Mouse (Mus musculus) liver, embryonic 14.5 days (tissue): ENCODE measurements around the gene Ehd2. TPM values are rescaled to one million over a fixed set of nuclear protein-coding genes. Genes with fewer than 3 reads are reported as not detected.

Experiments used
- ATAC-seq: fragments of 200-750 bp; cut with Nextera tagmentation; 2 replicates; pipeline ENCODE4 v1.8.0; 2017; ENCODE audit warnings: moderate number of reproducible peaks, mild to moderate bottlenecking, moderate library complexity; ENCODE audit not compliant: insufficient read depth
- DNase-seq, 3 experiments: peaks; one replicate each; pipeline ENCODE4 v3.0.0-alpha.2; 2012 to 2013; ENCODE audit warnings: low read depth in 3 of 3, low spot score in 3 of 3
- H3K27ac ChIP-seq: fragments of 300-500 bp; sonication (generic); 2 replicates; pipeline ENCODE4 v1.5.1; 2014; ENCODE audit warnings: moderate library complexity, mild to moderate bottlenecking, control low read depth, inconsistent platforms
- H3K27me3 ChIP-seq: fragments of 300-500 bp; sonication (generic); 2 replicates; pipeline ENCODE4 v1.6.1; 2014; ENCODE audit warnings: mild to moderate bottlenecking, low read length, moderate library complexity; ENCODE audit not compliant: control insufficient read depth, insufficient read depth
- H3K36me3 ChIP-seq: fragments of 300-500 bp; sonication (generic); replicated peaks from 2 replicates; pipeline ENCODE4 v1.6.1; 2014; ENCODE audit warnings: low read depth; ENCODE audit not compliant: control insufficient read depth, insufficient read depth
- H3K4me1 ChIP-seq, 2 experiments: fragments of 200-500 bp in 1 of 2; fragments of 300-500 bp in 1 of 2; sonication (generic) in 1 of 2; replicated peaks; 2 replicates each; pipeline ENCODE4 v1.6.1; 2012 to 2014; ENCODE audit warnings: antibody characterized with exemption in 1 of 2, inconsistent platforms in 1 of 2, low read length in 1 of 2; ENCODE audit not compliant: control insufficient read depth in 2 of 2, insufficient read depth in 2 of 2
- H3K4me2 ChIP-seq: fragments of 300-500 bp; sonication (generic); 2 replicates; pipeline ENCODE4 v1.6.1; 2014; ENCODE audit warnings: low read depth, mild to moderate bottlenecking, control low read depth, moderate library complexity
- H3K4me3 ChIP-seq, 2 experiments: fragments of 200-500 bp in 1 of 2; fragments of 300-500 bp in 1 of 2; sonication (generic) in 1 of 2; 2 replicates each; pipeline ENCODE4 v1.5.1; 2012 to 2014; ENCODE audit warnings: low read depth in 2 of 2, low read length in 2 of 2, mild to moderate bottlenecking in 2 of 2, control low read depth in 1 of 2, inconsistent platforms in 1 of 2, moderate library complexity in 1 of 2; ENCODE audit not compliant: insufficient read depth in 1 of 2
- H3K9ac ChIP-seq: fragments of 300-500 bp; sonication (generic); replicated peaks from 2 replicates; pipeline ENCODE4 v1.6.1; 2014; ENCODE audit warnings: mild to moderate bottlenecking, control low read depth, moderate library complexity
- H3K9me3 ChIP-seq: fragments of 300-500 bp; sonication (generic); 2 replicates; pipeline ENCODE4 v1.6.1; 2016; ENCODE audit warnings: low read length, mixed read lengths; ENCODE audit not compliant: control insufficient read depth
- CTCF ChIP-seq: IDR thresholded peaks from 2 replicates; pipeline ENCODE4 v1.5.1; 2016; ENCODE audit warnings: antibody characterized with exemption, low read depth, control low read depth
- EP300 ChIP-seq: IDR thresholded peaks from 2 replicates; pipeline ENCODE4 v1.6.1; 2016; ENCODE audit warnings: antibody characterized with exemption, low read depth
- WGBS: fragments of 180-500 bp; shearing (Covaris S2); extraction: QIAGEN DNeasy Blood & Tissue Kit; methylation state at CpG from one replicate; pipeline ENCODE4 v1.1.7; 2014; ENCODE audit not compliant: insufficient replicate concordance; 5-methylcytosine and 5-hydroxymethylcytosine counted together
- polyA plus RNA-seq, 2 experiments: library from polyadenylated mRNA; depleted of rRNA in 1 of 2; stranded (reverse) in 1 of 2; unstranded in 1 of 2; fragments of >200 nt; fragmentation: Nextera tagmentation in 1 of 2; extraction: Ambion mirVana in 1 of 2; gene quantifications; 2 replicates each; pipeline versions ENCODE4 v1.2.1 to v1.2.3; 2012 to 2014

The Ehd2 gene
- polyA plus RNA-seq, 2 experiments, result 2.5 to 3.0 TPM

- no peaks in the 10 kb centered on the region for H3K27me3 ChIP-seq
- TF ChIP-seq CTCF, result no peak
- H3K9ac ChIP-seq, result no peak overlapping the region
- H3K27ac ChIP-seq, result no peak overlapping the region
- H3K9me3 ChIP-seq, result no peaks in the 10 kb centered on the region
- 52% methylated on average over 4 of the region's 4 CpGs for WGBS
- DNase-seq (no peak), ATAC-seq (no peak)
- H3K4me3 ChIP-seq, result no peak overlapping the region
- no peak overlapping the region for H3K4me2 ChIP-seq
- no peaks in the 10 kb centered on the region; a peak in 1 of 4 replicates for H3K4me1 ChIP-seq
- no peaks in the 10 kb centered on the region for H3K36me3 ChIP-seq
Measured at GRCm38 (mm10) chr7:15961239-15961638, 6.1 kb downstream of the Ehd2 start.

- peaks cover 0 to under 1% of the 10 kb centered on the region in 2 experiments; a peak in 2 of 4 replicates for H3K4me1 ChIP-seq
- no peak overlapping the region for H3K9ac ChIP-seq
- no peak overlapping the region for H3K27ac ChIP-seq
- TF ChIP-seq EP300, result no peak
- TF ChIP-seq CTCF, result no peak
- WGBS, result 48% methylated on average over 4 of the region's 4 CpGs
- no peaks in the 10 kb centered on the region for H3K9me3 ChIP-seq
- no peak for ATAC-seq
- DNase-seq, result no peak
- no peak overlapping the region for H3K4me3 ChIP-seq
- H3K36me3 ChIP-seq, result no peaks in the 10 kb centered on the region
- no peak overlapping the region for H3K4me2 ChIP-seq
- H3K27me3 ChIP-seq, result no peaks in the 10 kb centered on the region
Measured at GRCm38 (mm10) chr7:15960691-15961090, 6.7 kb downstream of the Ehd2 start.

GRCm38 (mm10) chr7:15956143-15956542 lies 11.2 kb downstream of the Ehd2 start:
- Histone ChIP-seq H3K4me3 (no peak overlapping the region), H3K9me3 (no peaks in the 10 kb centered on the region), H3K36me3 (no peaks in the 10 kb centered on the region), H3K9ac (no peak overlapping the region), H3K4me2 (no peak overlapping the region), H3K4me1 (peaks cover 40 to 42% of the 10 kb centered on the region in 2 experiments), H3K27me3 (no peaks in the 10 kb centered on the region; the same call in 1 of the 2 replicates), H3K27ac (no peak overlapping the region)
- TF ChIP-seq EP300, result no peak
- no peak for TF ChIP-seq CTCF
- WGBS, result 75% methylated on average over 5 of the region's 5 CpGs
- DNase-seq (no peak), ATAC-seq (no peak)

GRCm38 (mm10) chr7:15955509-15955908 lies 11.9 kb downstream of the Ehd2 start:
- ATAC-seq (no peak), DNase-seq (no peak)
- no peak for TF ChIP-seq CTCF
- no peaks in the 10 kb centered on the region for H3K9me3 ChIP-seq
- H3K4me1 ChIP-seq, result peaks cover 42 to 48% of the 10 kb centered on the region in 2 experiments
- H3K36me3 ChIP-seq, result no peaks in the 10 kb centered on the region
- H3K4me3 ChIP-seq, result peak overlapping the region; percentile 34 to 44; a peak in 3 of 4 replicates
- peak overlapping the region; percentile 67 for H3K4me2 ChIP-seq
- H3K27me3 ChIP-seq, result no peaks in the 10 kb centered on the region; the same call in 1 of the 2 replicates
- 9% methylated on average over 7 of the region's 7 CpGs for WGBS
- H3K9ac ChIP-seq, result peak overlapping the region; percentile 23; the same call in 1 of the 2 replicates
- H3K27ac ChIP-seq, result no peak overlapping the region

- peak overlapping the region; percentile 34 to 44 for H3K4me3 ChIP-seq
- H3K4me1 ChIP-seq, result peaks cover 44 to 49% of the 10 kb centered on the region in 2 experiments
- 1% methylated on average over 21 of the region's 21 CpGs for WGBS
- ATAC-seq (peak; percentile 65), DNase-seq (peak; percentile 49 to 60 (median 49))
- no peaks in the 10 kb centered on the region; the same call in 1 of the 2 replicates for H3K27me3 ChIP-seq
- no peak for TF ChIP-seq EP300
- no peak for TF ChIP-seq CTCF
- no peaks in the 10 kb centered on the region for H3K9me3 ChIP-seq
- peak overlapping the region; percentile 67 for H3K4me2 ChIP-seq
- no peaks in the 10 kb centered on the region for H3K36me3 ChIP-seq
- peak overlapping the region; percentile 56 for H3K27ac ChIP-seq
- peak overlapping the region; percentile 23; the same call in 1 of the 2 replicates for H3K9ac ChIP-seq
Measured at GRCm38 (mm10) chr7:15954978-15955443, 12.4 kb downstream of the Ehd2 start.
